Mouse (Mus musculus) testis, adult 2 months (tissue): Measurements from ENCODE around the gene Dtnbp1.

Experiments used
- CTCF ChIP-seq: fragments of 200-500 bp; IDR thresholded peaks from 2 replicates; pipeline ENCODE4 v1.5.1; 2012; ENCODE audit warnings: low read depth, mild to moderate bottlenecking, inconsistent platforms, low read length, moderate library complexity; ENCODE audit not compliant: control insufficient read depth, insufficient read depth, insufficient replicate concordance
- POLR2A ChIP-seq: fragments of 200-500 bp; IDR thresholded peaks from 2 replicates; pipeline ENCODE4 v1.6.1; 2012; ENCODE audit warnings: low read depth, mild to moderate bottlenecking, inconsistent platforms, low read length, moderate library complexity; ENCODE audit not compliant: control insufficient read depth

DNA sequence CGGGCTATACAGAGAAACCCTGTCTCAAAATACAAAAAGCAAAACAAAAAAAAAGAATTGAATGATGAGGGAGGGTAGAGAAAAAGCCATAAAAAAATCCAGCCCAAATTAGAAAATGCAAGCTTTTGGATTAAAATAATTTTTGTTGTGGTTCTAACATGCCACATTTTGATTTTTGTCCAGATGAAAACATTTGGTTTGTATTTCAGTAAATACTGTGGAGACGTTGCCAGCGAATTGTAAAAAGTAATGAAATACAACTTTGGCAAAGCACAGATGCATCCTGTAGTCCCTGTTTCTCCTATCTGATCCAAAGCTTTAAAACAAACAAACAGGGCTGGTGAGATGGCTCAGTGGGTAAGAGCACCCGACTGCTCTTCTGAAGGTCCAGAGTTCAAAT is 120.9 kb downstream of the Dtnbp1 start:
- TF ChIP-seq CTCF (no peak), POLR2A (no peak)
